Mouse (Mus musculus) thymus, postnatal 36 days (tissue): ENCODE data around the gene Arhgap19.

ENCODE experiments used
- DNase-seq, 2 experiments: peaks; one replicate each; pipeline ENCODE4 v3.0.0; 2022; ENCODE audit warnings: mixed read lengths in 2 of 2

Gene Arhgap19

GRCm38 (mm10) chr19:41831718-41832391 lies 30.0 kb upstream of the Arhgap19 start:
- DNase-seq, result peak in 1 of 2 experiments; percentile 18

- DNase-seq, result peak in 1 of 2 experiments; percentile 13
These were observed 29.3 kb upstream of the Arhgap19 start for GRCm38 (mm10) chr19:41831101-41831570.

GRCm38 (mm10) chr19:41830106-41831031 lies 28.5 kb upstream of the Arhgap19 start:
- peak; percentile 89 for DNase-seq

- peak; percentile 90 to 93 for DNase-seq
These were observed 27.7 kb upstream of the Arhgap19 start, which contains the start of gene Frat1 for GRCm38 (mm10) chr19:41829381-41830105. Gene Frat1 (plus strand): TSS chr19:41829970.

- no peak for DNase-seq
These were observed 27.1 kb upstream of the Arhgap19 start for GRCm38 (mm10) chr19:41828941-41829340.

- no peak for DNase-seq
These were observed 24.7 kb upstream of the Arhgap19 start for GRCm38 (mm10) chr19:41826529-41826928.

GRCm38 (mm10) chr19:41824950-41825349 lies 23.1 kb upstream of the Arhgap19 start:
- DNase-seq, result no peak

- no peak for DNase-seq
These were observed 20.7 kb upstream of the Arhgap19 start for GRCm38 (mm10) chr19:41822589-41822988.

GRCm38 (mm10) chr19:41821436-41821835 lies 19.6 kb upstream of the Arhgap19 start:
- DNase-seq, result no peak

GRCm38 (mm10) chr19:41818749-41819148 lies 16.9 kb upstream of the Arhgap19 start:
- no peak for DNase-seq

- no peak for DNase-seq
These were observed 15.5 kb upstream of the Arhgap19 start for GRCm38 (mm10) chr19:41817325-41817724.

- DNase-seq, result no peak
These were observed 15.1 kb upstream of the Arhgap19 start for GRCm38 (mm10) chr19:41816915-41817314.

- DNase-seq, result no peak
These were observed 14.6 kb upstream of the Arhgap19 start for GRCm38 (mm10) chr19:41816410-41816809.

GRCm38 (mm10) chr19:41813374-41813773 lies 11.5 kb upstream of the Arhgap19 start:
- no peak for DNase-seq

GRCm38 (mm10) chr19:41812525-41812924 lies 10.7 kb upstream of the Arhgap19 start:
- no peak for DNase-seq

- no peak for DNase-seq
These were observed 8.2 kb upstream of the Arhgap19 start for GRCm38 (mm10) chr19:41810074-41810473.

- no peak for DNase-seq
These were observed 6.3 kb upstream of the Arhgap19 start for GRCm38 (mm10) chr19:41808104-41808634.

GRCm38 (mm10) chr19:41807497-41807896 lies 5.7 kb upstream of the Arhgap19 start:
- no peak for DNase-seq

- no peak for DNase-seq
These were observed 4.0 kb upstream of the Arhgap19 start for GRCm38 (mm10) chr19:41805831-41806230.

- DNase-seq, result peak; percentile 74 to 80
These were observed 1.5 kb upstream of the Arhgap19 start for GRCm38 (mm10) chr19:41803322-41803721.

- no peak for DNase-seq
These were observed 683 bp downstream of the Arhgap19 start for GRCm38 (mm10) chr19:41800986-41801741.

- DNase-seq, result no peak
These were observed 1.4 kb downstream of the Arhgap19 start for GRCm38 (mm10) chr19:41800451-41800850.
